Mouse (Mus musculus): ENCODE results near the gene Mpnd.

Gene Mpnd

DNA sequence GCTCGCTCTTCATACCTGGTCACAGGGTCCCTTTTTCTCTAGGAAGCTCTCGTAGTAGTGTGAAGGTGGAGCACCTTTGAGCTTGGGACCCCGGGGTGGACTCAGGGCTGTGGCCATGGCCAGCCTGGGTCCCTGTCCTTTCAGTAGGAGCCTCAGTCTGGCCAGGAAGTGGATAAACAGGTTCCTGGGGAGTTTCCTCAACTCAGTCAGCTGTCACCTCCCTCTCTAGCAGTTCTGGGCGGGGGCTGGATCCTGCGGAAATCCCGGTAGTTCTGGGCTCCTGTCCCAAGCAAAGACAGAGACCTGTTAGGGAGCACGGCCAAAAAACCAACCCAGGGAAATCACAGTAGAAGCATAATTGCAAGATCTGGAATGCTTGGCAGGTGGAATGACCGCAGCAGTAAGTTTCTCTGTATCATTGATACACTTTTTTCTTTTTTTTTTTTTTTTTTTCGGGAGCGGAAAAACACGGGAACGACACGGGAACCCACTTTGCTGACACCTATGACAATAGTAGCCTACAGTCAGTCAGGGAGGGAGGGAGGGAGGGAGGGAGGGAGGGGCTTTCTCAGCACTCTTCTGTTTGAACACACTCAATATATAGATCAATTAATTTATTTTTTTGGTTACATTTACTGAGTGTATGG, at the start of gene Mpnd, which contains the start of gene Stap2:
Gene Mpnd (plus strand): TSS at position 297 of the 647 bp plus-strand sequence.
Gene Stap2 (minus strand): TSS at position 170 of the 647 bp plus-strand sequence.
- DNase-seq, result peak; percentile 46

DNA sequence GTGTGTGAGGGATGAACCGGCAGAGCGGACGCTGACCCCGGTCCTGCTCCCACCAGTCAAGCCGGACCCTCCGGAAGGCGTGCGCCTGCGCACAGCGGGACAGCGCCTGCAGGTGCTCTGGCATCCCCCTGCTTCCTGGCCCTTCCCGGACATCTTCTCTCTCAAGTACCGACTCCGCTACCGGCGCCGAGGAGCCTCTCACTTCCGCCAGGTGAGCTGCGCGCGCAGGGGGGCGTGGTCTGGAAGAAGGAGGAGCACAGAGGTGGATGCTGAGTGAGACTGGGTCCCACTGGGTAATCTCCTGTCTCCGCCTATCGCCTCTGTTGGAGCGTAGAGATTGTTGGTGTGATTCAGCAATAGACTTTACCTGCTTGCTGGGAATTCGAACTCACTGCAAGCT, 49.4 kb upstream of the Mpnd start:
- DNase-seq, result peak; percentile 96

DNA sequence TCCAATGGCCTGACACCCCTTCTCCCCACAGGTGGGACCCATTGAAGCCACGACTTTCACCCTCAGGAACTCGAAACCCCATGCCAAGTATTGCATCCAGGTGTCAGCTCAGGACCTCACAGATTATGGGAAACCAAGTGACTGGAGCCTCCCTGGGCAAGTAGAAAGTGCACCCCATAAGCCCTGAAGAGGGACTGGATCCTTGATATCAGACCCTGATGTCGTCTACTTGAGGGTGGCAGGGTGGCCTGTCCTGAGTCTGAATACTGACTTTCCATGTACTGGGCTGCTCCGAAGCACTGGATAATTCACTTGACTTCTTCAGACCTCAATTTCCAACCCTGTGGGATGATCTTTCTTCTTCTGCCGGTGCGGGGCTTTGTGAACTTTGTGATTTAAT, 48.9 kb upstream of the Mpnd start:
- peak; percentile 12 for DNase-seq

DNA sequence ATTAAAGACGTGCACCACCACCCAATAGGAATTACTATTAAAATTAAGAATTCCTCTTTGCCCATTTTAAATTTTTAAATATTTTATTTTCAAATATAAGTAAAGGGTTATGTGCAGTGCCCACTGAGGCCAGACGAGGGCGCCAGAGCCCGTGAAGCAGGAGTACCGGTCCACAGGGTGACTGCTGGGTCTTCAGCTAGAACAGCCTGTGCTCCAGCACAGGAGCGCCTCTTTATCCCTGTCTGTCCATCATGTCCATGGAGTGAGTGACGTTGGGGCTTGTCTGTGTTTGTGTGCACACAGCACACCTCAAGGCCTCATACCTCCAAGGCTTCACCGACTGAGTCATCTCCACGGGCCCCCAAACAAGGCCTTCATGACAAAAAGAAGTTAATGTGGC, 48.3 kb upstream of the Mpnd start:
- DNase-seq, result peak; percentile 88

DNA sequence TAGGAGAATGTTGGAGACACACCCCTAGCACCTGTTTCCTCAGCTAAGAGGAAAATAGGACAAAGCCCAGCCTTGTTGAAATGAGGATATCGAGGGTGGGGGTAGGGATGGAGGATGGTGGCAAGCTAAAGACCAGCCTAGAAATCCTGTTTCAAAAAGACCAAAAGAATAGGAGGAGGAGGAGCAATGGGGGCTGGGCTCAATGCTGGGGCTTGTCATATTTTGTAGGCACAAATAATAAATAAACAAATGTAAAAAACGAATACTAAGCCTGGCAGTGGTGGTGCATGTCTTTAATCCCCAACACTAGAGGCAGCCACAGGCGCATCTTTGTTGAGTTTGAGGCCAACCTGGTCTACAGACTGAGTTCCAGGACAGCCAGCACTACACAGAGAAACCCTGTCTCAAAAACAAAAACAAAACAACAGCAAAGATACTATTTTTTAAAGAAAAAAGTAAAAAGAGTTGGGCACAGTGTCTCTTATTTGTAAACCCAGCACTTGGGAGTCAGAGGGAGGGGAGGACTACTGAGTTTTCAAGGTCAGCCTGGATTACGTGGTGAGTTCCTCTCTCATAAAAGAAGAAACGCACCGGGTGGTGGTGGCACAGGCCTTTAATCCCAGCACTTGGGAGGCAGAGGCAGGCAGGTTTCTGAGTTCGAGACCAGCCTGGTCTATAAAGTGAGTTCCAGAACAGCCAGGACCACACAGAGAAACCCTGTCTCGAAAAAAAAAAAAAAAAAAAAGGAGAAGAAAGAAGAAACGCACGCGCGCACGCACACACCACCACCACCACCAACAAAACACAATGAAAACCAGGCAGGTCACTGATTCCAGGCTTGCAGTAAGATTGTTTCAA, 47.6 kb upstream of the Mpnd start:
- peak; percentile 8 for DNase-seq

DNA sequence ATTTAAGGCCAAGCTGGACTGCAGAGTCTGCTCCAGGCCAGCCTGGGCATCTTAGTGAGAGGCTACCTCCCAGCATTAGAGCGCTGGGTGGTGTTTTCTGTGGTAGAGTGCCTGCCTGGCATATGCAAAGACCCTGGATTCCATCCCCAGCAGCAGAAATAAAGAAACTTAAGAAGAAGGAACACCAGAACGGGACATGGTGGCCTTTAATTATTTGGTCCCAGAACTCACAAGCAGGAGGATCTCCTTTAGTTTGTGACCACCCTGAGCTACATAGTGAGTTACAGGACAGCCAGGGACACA, 47.0 kb upstream of the Mpnd start:
- DNase-seq, result no peak

DNA sequence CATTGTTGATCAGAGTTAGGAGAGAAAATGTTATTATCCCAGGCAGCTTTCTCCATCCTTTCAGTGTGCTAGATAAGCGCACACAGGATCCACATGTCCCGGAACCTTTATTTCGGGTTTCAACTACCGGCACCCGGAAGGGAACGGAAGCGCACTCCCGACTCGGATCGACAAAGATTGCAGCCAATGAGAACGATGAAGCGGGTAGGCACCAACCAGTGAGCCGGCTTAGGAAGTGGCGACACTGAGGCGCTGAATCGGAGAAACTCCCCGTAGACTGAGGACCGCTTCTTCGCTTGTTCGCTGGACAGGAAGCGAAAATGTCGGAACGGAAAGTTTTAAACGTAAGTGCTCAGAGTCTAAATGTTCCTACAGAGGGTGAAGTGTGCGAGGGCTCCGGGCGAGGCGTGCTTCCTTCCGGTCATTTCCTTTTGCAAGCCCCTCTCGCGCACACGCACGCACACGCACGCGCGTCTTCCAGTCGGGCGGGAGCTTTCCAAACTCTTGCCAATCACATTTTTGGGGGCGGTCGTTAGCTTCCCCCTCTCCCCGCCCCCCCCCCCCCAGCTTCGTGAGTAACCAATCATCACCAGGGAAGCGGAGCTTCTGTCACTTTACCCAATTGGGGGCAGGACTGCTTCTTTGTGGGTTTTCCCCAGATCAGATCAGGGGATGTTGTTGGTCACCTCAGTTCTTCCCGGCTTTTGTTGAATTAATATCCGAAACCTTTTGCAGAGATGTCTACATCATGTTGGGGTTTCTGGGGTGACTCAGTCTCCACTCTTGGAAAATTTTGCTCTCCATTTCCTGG, 46.4 kb upstream of the Mpnd start, which contains the start of gene Yju2:
Gene Yju2 (plus strand): TSS at position 182 of the 811 bp plus-strand sequence.
- DNase-seq, result peak; percentile 90

DNA sequence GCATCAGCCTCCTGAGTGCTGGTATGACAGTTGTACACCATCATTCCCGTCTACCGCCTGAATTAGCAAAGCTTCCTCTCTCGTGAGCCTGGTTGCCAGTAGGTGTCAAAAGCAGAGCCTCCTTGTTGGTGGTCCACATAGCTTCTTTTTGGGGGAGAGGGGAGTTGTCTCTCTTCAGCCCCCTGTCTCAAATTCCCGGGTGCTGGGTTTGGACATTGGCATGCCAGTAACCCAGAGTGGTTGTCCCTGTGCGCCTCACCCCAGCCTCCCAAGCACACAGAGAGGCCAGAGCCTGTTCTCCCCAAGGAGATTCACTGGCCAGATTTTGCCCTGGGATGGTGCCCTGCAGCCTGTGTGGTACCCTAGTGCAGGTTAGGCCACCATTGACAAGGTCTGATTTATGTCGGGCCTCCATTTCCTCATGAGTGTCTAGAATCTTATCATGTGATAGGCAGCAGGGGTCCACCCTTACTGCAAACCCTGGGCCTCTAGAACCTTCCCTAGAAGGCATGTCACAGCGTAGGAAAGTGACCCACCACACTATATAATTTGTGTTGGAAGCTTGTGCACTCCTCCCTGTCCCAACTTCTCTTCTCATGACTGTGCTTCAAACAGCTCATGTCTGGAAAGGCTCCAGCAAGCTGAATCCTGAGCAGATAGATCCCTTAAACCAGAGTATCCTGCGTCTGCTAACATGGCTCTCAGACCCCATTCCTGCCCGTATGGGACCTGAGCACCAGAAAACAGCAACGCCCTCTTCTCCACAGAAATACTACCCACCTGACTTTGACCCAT, 45.4 kb upstream of the Mpnd start:
- no peak for DNase-seq

DNA sequence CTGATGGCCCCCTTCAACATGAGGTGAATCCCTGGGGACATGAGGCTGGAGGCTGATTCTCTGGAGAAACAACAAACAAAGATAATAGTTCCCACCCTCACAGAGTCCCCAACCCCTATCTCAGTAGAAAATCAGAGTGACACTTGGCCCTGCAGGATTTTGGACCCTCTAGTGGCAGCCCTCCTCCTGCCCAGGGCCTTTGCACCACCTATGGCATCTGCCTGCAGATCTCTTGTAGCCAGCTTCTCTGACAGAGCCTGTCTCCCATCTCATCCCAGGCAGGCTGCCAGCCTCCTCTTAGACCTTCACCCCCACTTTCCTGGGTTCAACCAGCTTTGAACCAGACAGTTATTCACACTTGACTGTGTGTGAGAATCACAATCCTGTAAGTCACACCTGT, 44.7 kb upstream of the Mpnd start:
- no peak for DNase-seq

DNA sequence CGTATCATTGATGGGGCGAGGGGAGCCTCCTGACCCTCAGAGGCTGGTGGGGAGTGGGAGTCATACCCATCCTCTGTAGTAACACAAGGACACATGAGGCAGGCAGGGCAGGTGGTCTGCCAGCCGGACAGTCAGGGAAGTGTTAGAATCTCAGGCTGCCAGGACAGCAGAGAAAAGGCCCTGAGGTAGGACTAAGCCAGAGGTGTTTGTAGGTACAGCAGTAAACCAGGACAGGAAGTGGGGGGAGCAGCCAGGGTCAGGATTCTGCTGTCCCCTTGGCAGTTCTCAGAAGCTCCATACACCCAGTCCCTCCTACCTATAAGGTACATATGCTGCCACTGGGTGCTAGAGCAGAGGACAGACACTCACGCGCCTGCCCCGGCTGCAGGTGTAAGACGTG, 43.9 kb upstream of the Mpnd start:
- no peak for DNase-seq

DNA sequence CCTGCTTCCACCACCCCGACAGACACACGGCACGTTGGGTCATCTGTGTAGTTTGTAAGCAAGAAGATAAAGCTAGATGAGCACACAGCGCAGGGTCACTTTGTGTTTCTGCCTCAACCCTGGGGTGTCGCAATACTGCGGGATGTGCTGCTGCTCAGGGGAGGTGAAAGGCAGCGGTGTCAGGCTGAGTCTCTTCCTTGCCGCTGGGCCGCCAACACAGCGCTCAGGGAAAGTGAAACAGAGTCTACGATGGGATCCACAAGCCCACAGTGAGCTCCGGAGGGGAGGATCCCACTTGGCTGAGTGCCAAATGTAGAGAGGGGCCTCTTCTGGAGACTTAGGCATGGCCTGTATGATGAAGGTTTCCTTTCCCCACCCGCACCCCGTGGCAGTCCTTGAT, 42.3 kb upstream of the Mpnd start:
- no peak for DNase-seq

DNA sequence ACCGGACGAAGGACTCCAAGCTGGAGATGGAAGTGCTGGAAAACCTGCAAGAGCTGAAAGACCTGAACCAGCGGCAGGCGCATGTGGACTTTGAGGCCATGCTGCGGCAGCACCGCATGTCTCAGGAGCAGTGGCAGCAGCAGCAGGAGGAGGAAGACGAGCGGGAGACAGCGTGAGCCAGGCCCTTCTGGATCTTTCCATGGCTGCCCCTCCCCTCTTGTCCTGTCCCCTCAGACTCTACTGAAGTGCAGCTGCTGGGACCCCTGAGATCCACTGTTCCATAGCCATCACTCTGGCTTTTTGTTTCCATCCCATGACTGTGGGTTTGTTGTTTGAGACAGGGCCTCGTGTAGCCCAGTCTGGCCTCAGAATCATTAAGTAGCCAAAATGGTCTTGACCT, 41.0 kb upstream of the Mpnd start:
- no peak for DNase-seq

DNA sequence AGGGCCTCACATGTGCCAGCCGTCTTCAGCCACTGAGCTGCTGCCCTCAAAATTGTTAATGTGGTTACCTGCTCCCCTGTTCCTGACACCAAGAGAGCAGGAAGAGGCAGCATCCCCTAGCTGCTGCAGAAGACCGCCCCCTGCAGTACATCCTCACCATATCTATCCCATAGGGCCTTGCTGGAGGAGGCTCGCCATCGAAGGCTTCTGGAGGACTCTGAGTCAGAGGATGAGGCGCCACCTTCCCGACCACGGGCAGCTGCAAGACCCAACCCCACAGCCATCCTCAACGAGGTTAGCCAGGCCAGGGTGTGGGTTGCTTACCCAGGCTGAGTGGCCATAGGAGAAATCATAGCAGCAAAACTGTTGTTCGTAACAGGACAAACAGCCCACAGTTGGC, 40.5 kb upstream of the Mpnd start:
- DNase-seq, result no peak

DNA sequence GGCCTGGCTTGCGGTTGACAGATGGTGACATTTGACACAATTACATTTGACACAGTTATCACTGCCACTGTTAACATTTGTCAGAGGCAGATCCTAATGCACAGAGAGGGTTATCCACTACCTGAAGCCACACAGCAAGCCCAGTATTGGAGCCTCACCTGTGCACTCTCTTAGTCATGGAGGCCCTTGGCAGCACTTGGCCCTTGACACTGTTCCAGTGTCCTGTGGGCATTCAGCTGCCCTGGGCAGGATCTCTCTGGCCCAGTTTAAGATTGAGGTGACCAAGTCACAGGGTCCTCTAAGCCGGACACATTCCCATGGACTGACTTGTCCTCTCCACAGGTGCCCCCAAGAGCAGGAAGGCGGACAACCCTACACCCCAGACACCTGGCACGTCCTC, 38.3 kb upstream of the Mpnd start:
- DNase-seq, result no peak

DNA sequence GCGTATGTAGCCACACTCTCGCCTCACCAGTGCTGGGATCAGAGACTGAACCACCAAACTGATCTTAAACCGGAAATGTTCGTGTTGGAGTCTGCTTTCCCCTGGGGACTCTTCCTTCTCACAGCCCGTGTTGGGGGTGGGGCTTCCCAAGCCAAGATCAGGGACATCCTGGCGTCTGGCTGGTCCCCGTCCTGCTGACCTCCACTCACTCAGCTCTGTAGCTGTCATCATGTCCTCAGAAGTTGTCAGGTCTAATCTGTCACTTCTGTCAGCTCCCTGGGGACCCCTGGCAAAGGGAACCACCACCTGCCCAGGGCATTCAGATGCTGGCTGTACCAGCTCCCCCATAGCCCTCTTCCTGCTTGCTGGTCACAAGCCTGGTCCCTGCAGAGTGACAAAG, 37.3 kb upstream of the Mpnd start:
- no peak for DNase-seq

DNA sequence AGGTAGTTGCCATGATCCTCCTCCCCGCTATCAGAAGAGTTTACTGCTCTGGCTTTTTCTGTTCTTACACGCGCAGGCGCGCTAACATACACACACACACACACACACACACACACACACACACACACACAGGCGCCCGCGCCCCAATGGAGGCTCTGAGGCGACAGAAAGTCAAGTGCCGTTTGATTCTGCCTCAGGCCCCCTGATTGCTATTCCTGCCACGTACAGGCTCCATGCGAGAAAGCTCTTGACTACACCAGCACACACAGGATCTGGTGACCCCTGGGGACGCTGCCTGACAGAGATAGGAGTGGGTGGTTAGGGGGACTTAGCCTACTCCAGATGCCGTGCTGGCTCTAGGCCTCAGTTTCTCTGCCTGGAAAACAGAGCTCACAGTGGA, 36.0 kb upstream of the Mpnd start:
- DNase-seq, result peak; percentile 39

DNA sequence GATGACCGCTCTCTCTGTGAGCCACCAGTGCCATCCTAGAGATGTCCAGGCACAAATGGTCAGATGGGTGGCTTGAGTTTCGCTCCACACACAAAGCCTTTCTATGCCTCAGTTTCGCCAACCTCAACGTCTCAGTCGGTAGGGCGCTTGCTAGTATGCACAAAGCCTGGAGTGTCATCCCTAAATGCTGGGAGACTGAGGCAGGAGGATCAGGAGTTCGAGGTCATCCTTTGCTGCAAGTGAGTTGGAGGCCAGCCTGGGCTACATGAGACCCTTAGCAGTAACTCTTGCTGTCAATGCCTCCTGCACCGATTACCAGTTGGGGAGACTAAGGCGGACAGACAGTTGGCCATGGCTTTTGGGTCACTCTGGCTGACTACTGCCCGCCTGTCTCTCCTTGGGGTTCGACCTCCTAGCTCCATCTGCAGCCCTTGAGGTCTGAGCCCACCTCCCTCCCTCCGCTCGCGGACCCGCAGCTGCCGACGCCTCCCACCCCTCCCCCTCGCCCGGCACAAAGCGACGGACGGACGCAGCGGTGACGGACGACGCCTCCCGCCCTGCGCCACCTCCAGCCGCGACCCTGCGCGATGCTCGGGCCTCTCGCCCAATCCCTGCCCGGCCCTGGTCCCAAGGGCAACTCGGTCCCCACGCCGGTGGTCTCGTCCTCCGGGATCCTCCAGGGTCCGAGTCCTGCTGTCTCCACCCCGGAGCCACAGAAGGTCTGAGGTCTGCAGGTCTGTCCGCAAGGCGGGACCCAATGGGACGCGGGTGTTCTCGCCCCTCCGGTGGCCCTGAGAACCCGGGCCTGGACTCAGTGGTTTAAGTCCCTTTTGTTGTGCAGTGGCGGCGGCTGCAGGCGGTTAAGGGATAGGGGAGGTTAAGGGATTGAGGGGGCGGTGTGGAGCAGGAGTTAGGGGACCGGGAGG, 35.3 kb upstream of the Mpnd start, which contains the start of gene Shd:
Gene Shd (plus strand): TSS at position 502 of the 926 bp plus-strand sequence.
- DNase-seq, result no peak

DNA sequence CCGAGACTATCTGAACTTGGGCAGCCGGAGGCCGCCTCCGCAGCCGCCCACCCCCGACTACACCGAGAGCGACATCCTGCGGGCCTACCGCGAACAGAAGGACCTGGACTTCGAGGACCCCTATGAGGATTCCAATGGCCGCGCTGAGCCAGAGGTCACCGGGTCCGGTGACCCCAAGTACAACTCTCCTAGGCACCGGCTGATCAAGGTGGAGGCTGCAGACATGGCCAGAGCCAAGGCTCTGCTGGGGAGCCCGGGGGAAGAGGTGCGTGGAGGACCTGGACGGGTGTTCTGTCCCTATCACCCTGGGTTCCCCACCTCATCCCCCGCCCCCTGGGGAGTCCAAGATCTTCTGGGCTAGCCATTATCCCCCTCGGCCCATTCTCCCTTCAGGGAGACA, 34.1 kb upstream of the Mpnd start:
- DNase-seq, result peak; percentile 8

DNA sequence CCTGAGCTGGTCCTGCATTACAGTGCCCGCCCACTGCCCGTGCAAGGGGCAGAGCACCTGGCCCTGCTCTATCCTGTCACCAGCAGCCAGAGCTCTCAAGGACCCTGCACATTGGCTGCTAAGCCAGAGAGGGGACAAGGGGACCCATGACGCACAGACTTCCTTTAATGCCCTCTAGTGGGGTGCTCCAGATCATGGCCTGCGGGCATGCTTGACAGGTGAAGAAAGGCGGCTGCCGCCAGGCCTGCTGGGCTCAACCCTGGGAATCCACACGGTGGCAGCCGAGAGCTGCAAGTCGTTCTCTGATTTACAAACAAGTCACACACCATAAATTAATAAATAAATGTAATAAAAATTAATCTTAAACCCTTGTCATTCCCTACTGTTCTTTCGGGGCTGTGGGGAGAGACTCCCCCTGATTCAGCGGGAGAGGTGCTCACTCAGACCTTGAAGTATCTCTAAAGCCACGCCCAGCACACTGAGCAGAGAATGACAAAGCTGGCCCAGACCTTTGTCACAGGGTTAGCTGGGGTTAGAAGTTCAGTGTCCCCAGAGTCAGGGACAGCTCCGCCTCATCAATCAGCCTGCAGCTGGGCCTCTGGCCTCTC, 29.2 kb upstream of the Mpnd start:
- peak; percentile 87 for DNase-seq

DNA sequence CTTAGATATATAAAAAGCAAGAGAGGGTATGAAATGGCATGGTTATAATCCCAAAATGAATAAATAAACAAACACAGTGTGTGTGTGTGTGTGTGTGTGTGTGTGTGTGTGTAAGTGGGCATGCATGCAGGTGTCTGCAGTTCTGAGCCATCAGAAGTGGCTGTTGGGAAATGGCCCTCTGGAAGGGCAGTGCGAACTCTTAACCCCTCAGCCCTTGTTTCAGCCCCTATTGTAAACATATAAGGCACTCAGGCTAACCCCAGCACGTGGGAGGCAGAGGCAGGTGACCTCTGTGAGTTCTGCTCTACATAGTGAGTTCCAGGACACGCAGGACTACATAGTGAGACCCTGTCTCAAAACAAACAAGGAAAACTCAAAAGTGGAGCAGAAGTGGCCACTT, 28.2 kb upstream of the Mpnd start:
- no peak for DNase-seq

Data from thymus, postnatal 4 days (tissue).